Mouse (Mus musculus): Measurements from ENCODE around the gene Utp3.
"Not testable (repeated sequence)": the region's sequence is repeated elsewhere in the genome, so short reads cannot be mapped to it uniquely, and the experiment has no call there.

The Utp3 gene

GRCm38 (mm10) chr5:88554086-88554886 is at the start of gene Utp3:
Gene Utp3 (plus strand): TSS chr5:88554462.
- peak; percentile 97 for ATAC-seq (ENCODE audit: insufficient number of reproducible peaks, low FRiP score, low TSS enrichment)

DNA sequence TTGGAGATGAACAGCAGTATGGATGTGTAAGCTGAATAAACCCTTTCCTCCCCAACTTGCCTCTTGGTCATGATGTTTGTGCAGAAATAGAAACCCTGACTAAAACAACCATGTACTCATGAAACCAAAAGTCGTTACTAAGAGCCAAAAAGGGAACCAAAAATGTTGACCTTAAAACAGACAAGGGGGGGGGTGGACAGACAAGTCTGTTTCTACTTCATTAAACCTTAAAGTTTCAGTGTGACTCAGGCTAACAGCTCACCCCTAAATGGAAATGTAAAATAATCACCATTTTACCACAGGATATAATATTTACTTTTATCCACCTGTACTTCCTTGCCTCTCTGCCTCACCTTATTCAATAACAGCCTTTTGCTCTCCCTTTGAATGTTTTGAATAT is 45.7 kb upstream of the Utp3 start:
- no peak for ATAC-seq (ENCODE audit: insufficient number of reproducible peaks, low FRiP score, low TSS enrichment)

- ATAC-seq (ENCODE audit: insufficient number of reproducible peaks, low FRiP score, low TSS enrichment): no peak
These were observed 45.3 kb upstream of the Utp3 start for GRCm38 (mm10) chr5:88508990-88509389.

- ATAC-seq (ENCODE audit: insufficient number of reproducible peaks, low FRiP score, low TSS enrichment): peak; percentile 52; the same call in 1 of the 2 replicates
These were observed 35.0 kb upstream of the Utp3 start for GRCm38 (mm10) chr5:88519232-88519631.

GRCm38 (mm10) chr5:88527657-88528056 is 26.6 kb upstream of the Utp3 start, which contains the start of gene Jchain:
Gene Jchain (minus strand): TSS chr5:88527891.
- ATAC-seq (ENCODE audit: insufficient number of reproducible peaks, low FRiP score, low TSS enrichment): no peak

GRCm38 (mm10) chr5:88530908-88531307 is 23.4 kb upstream of the Utp3 start:
- no peak for ATAC-seq (ENCODE audit: insufficient number of reproducible peaks, low FRiP score, low TSS enrichment)

DNA sequence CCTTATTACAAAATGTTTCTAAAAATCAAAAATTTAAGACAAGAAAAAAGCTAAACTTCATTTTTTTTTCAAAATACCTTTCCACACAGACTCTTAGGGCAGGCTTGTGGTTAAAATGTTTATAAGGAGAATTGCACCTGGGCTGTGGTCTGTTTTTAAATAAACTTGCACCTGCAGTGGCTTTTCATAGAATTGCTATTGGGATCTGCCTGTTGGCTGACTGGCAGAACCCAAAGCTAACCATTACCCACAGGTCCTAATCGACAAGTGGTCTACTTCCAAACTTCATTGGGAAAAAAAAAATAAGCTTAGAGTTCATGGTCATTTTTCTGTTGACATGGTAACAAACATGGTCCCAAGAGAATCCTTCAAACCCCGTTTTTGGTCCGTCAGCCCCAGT is 19.6 kb upstream of the Utp3 start:
- no peak for ATAC-seq (ENCODE audit: insufficient number of reproducible peaks, low FRiP score, low TSS enrichment)

DNA sequence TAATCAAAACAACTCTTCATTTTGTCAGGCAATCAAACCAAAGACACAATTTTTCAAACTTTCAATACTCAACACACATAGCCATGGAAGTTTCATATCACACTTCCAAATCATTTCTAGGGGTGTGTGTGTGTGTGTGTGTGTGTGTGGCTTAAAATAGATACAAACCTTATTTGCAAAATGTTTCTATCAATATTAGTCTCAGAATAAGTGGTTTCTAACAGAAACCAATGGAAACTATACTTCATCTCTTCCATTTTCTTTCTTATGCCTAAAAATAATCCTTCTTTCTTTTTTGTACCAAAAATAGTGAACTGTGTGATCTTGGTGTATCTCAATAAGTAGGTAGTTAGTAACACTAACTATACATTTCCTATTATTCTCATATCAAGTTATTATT is 13.4 kb upstream of the Utp3 start:
- no peak for ATAC-seq (ENCODE audit: insufficient number of reproducible peaks, low FRiP score, low TSS enrichment)

GRCm38 (mm10) chr5:88542651-88543282 is 11.5 kb upstream of the Utp3 start:
- no peak for ATAC-seq (ENCODE audit: insufficient number of reproducible peaks, low FRiP score, low TSS enrichment)

GRCm38 (mm10) chr5:88544411-88544810 is 9.9 kb upstream of the Utp3 start:
- not testable (repeated sequence) for ATAC-seq (ENCODE audit: insufficient number of reproducible peaks, low FRiP score, low TSS enrichment)

DNA sequence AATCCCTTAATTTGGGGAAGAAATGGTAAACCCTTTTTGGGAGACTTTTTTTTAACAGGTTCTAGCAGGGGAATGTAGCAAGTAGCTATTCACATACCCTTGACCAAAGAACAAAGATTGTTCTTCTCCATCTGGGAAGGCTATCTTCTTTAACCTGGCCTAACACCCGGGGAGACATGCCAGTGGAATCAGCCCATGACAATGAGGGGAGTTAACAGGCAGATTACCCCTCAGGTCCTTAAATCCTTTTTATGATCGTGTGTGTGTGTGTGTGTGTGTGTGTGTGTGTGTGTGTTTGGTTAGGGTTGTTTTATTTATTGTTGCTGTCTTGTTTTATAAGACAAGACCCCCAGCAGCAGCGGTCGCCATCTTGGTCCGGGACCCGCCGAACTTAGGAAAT is 8.7 kb upstream of the Utp3 start:
- no peak for ATAC-seq (ENCODE audit: insufficient number of reproducible peaks, low FRiP score, low TSS enrichment)

DNA sequence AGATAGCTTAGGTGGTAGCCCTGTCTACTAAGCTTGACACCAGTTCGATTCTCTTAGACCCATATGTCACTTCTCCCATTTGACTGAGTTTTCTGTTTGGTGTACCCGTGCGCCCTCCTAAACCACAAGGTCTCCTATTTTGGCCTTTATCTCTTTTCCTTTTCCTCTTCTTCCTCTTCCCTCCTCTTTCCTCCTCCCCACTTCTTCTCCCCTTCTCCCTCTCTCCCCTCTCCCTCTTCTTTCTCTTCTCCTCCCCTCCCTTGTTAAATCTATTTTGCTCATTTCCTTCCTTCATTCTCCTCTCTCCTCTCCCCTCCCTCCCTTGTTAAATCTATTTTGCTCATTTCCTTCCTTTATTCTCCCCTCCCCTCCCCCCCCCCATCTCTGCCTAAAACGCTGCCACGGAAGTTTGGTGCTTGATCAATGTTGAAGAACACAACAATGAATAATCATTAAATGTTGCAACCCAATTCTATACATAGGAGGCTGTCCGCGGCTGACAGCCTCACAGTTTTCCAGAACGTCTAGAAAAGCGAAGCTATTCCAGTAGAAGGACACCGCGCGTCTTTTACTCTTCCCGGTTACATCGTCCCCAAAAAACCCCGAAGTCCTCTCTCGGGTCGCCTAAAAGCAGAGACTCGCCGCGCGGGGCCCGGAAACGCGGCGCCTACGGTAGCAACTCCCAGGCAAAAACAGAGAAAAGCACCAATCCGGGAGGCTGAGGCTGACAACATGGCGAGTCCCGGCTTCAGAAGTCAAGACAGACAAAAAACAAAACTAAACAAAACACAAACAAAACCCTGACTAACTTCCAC is 784 bp upstream of the Utp3 start:
- peak; percentile 69; the same call in 1 of the 2 replicates for ATAC-seq (ENCODE audit: insufficient number of reproducible peaks, low FRiP score, low TSS enrichment)

GRCm38 (mm10) chr5:88558991-88559390 is 4.7 kb downstream of the Utp3 start:
- ATAC-seq (ENCODE audit: insufficient number of reproducible peaks, low FRiP score, low TSS enrichment): no peak

DNA sequence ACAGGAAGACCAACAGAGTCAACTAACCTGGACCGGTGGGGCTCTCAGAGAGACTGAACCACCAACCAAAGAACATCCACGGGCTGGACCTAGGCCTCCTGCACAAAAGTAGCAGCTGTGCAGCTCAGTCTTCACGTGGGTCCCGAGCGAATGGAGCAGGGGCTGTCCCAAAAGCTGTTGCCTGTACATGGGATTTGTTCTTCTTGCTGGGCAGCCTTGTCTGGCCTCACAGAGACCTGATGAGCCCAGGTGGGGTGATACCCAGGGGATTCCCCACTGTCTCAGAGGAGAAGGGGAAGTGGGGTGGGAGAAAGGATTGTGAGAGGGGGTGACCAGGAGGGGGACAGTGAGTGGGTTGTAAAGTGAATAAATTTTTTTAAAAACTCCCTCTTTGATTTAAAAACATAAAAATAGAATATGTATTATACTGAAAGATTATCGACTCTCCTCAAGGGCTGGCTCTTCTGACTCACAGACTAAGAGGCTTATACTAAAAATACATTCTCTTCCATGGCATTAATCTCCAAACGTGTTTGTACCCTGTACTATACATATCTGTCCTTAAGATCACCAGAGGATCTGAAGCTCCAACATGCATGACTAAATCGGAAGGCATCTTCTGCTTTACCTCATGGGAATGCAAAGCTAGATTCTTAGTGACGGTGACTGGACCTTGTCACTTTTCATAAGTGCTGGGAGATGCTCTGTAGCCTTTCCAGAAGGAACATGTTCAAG is 7.0 kb downstream of the Utp3 start:
- ATAC-seq (ENCODE audit: insufficient number of reproducible peaks, low FRiP score, low TSS enrichment): no peak

DNA sequence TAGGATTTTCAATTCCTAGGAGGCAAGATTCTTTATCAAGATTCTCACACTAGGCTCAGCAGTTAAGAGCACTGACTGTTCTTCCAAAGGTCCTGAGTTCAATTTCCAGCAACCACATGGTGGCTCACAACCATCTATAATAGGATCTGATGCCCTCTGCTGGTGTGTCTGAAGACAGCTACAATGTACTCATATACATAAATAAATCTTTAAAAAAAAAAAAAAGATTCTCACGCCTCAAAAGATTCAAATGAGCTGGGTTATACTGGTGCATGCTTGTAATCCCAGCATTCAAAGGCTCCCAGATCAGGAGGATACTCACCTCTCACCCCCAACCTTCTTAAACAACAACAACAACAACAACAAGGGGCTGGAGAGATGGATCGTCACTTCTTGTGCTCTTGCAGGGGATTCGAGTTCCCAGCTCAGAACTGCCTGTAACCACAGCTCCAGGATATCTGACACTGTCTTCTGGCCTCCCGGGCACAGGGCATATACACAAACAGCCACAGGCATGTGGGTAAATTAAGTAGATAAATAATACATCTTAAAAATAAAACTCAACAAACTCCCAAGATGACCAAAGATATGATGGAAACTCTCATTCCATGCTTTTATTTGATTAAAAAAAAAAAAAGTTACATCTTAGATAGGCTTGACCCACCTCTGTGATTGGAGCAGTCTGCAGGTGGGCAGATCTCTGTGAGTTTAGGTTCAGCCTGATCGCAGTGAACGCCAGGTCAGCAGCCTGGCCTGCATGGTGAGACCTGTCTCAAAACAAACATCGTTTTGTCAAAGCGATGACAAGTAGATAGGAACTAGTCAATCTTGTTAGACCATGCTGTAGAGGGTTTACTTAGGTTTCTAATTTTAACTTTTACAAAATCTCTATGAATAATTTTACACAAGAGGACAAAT is 8.9 kb downstream of the Utp3 start:
- no peak for ATAC-seq (ENCODE audit: insufficient number of reproducible peaks, low FRiP score, low TSS enrichment)

GRCm38 (mm10) chr5:88564501-88565147 is 10.4 kb downstream of the Utp3 start, which contains the start of gene Rufy3:
Gene Rufy3 (plus strand): TSS chr5:88565040.
- peak; percentile 73 for ATAC-seq (ENCODE audit: insufficient number of reproducible peaks, low FRiP score, low TSS enrichment)

- ATAC-seq (ENCODE audit: insufficient number of reproducible peaks, low FRiP score, low TSS enrichment): peak; percentile 68
These were observed 11.1 kb downstream of the Utp3 start for GRCm38 (mm10) chr5:88565148-88566033.
